Mouse (Mus musculus): ENCODE results near the gene Crispld2. TPM values are rescaled to one million over a fixed set of nuclear protein-coding genes. Genes with fewer than 3 reads are reported as not detected.

Crispld2 gene
- polyA plus RNA-seq, 1 experiment from 2014 or later: 12.2 TPM

DNA sequence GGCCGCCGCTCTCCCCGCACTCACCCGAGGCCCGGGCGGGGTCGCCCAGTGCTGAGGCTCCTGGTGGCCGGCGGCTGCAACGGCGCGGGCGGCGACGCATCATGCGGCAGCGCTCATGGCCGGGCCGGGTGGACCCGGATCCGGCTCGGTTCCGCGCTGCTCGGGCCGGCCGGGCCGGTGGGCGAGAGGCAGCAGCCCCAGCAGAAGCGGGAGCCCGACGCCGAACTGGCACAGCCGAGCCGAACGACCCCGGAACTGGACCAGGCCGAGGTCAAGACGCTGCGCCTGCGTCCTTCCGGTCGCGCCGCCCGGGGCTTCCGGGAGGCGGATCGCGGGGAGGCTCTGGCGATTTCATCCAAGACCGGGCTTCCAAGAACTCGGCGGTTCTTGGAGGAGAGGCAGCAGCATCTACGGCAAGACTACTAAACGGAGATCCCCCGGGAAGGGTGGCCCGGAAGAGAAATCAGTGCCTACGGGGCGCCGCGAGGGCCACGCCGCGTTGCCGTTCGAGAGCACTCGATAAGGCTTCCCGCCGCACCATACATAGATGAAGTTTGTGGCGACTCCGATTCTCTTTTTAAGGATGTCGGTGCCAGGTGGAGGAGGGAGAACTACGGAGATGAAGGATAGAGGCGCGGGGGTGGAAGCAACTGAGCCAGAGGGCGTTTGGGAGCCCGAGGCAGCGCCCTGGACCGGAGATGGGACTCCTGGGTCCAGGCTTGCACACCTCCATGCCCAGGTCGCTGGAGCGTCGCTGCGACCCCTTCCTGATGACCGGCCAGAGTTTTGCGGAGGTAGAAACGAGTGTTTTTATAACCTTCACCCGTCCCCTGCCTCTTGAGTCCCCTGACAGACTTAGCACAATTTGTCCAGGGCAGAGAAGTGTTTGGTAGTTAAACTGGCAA is 109.1 kb downstream of the Crispld2 start, which contains the start of gene Zdhhc7:
TSS of gene Zdhhc7 (minus strand) at position 415 of the 905 bp plus-strand sequence.
- DNase-seq (ENCODE audit: low spot score): peak; percentile 85
- Histone ChIP-seq H3K27ac (peak within 1 kb of the TSS; percentile 89), H3K4me3 (replicated peaks; ENCODE audit: low read depth, low read length) (peak within 1 kb of the TSS; percentile 97), H3K36me3 (ENCODE audit: insufficient read depth, low read length) (no peaks in the 10 kb centered on the region), H3K4me1 (replicated peaks; ENCODE audit: insufficient read depth, low read length) (peaks cover 12% of the 10 kb centered on the region), H3K9me3 (replicated peaks; ENCODE audit: low read length) (no peaks in the 10 kb centered on the region), H3K9ac (ENCODE audit: low read depth, low read length) (peak within 1 kb of the TSS; percentile 89), H3K27me3 (ENCODE audit: insufficient read depth, low read length) (no peaks in the 10 kb centered on the region), H3K4me2 (ENCODE audit: low read length) (peak within 1 kb of the TSS; percentile 95)
- WGBS: under 1% methylated on average over 87 of the region's 88 CpGs
- TF ChIP-seq CTCF (IDR thresholded peaks at IDR 0.05; ENCODE audit: low read depth): no peak
- ATAC-seq (replicated peaks; ENCODE audit: low FRiP score, low read depth): peak; percentile 72

Other genes starting within 250 kb of the Crispld2 start
- gene Tldc1, start 214.0 kb upstream of the Crispld2 start, polyA plus RNA-seq (2015; fragmentation: Nextera tagmentation; extraction: Ambion mirVana): 11.8 and 11.9 TPM in 2 replicates
- 101 and 117 TPM in 2 replicates for gene Cotl1, start 151.9 kb upstream of the Crispld2 start, polyA plus RNA-seq (2015; fragmentation: Nextera tagmentation; extraction: Ambion mirVana)
- 22.1 and 22.5 TPM in 2 replicates for gene Klhl36, start 130.2 kb upstream of the Crispld2 start, polyA plus RNA-seq (2015; fragmentation: Nextera tagmentation; extraction: Ambion mirVana)
- 93.5 and 97.5 TPM in 2 replicates for gene Usp10, start 82.1 kb upstream of the Crispld2 start, polyA plus RNA-seq (2015; fragmentation: Nextera tagmentation; extraction: Ambion mirVana)
- gene Gm20388, start 81.6 kb upstream of the Crispld2 start, polyA plus RNA-seq (2015; fragmentation: Nextera tagmentation; extraction: Ambion mirVana): not detected in 2 replicates
- gene Zdhhc7, start 109.0 kb downstream of the Crispld2 start, polyA plus RNA-seq (2015; fragmentation: Nextera tagmentation; extraction: Ambion mirVana): 30.3 and 31.8 TPM in 2 replicates
- gene 6430548M08Rik, start 121.7 kb downstream of the Crispld2 start, polyA plus RNA-seq (2015; fragmentation: Nextera tagmentation; extraction: Ambion mirVana): 5.4 and 6.9 TPM in 2 replicates
- not detected in 2 replicates for gene Fam92b, start 185.0 kb downstream of the Crispld2 start, polyA plus RNA-seq (2015; fragmentation: Nextera tagmentation; extraction: Ambion mirVana)
- gene Gse1, start 236.0 kb downstream of the Crispld2 start, polyA plus RNA-seq (2015; fragmentation: Nextera tagmentation; extraction: Ambion mirVana): 5.9 and 8.4 TPM in 2 replicates

Measured in kidney, postnatal 0 days (tissue).